Mouse (Mus musculus) spleen, adult 2 months (tissue): ENCODE measurements around the gene Ccnd3.

ENCODE experiments used
- CTCF ChIP-seq: fragments of 200-500 bp; IDR thresholded peaks from 2 replicates; pipeline ENCODE4 v1.5.1; 2011; ENCODE audit warnings: mild to moderate bottlenecking, inconsistent platforms; ENCODE audit not compliant: insufficient read depth, insufficient read length, insufficient replicate concordance; ENCODE audit errors: extremely low read depth
- POLR2A ChIP-seq: fragments of 200-500 bp; IDR thresholded peaks from 2 replicates; pipeline ENCODE4 v1.6.1; 2011; ENCODE audit warnings: low read depth, low read length, inconsistent platforms

DNA sequence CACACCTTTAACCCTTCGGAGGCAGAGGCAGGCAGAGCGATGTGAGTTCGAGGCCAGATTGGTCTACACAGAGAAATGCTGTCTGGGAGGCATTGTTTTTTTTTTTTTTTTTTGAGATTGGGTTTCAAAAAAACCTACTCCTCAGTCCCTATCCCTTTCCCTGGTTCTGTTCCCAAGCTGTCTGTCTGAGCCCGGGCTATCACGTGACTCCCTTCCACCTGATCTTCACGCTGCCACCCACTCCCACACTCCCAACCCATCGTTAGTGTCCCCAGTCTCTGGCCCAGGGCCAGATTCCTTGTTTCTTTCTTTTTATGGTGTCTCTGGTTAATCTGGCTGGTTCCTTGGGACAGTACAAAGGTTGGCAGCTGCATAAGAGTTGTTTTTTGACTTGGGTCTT lies 46.2 kb downstream of the Ccnd3 start:
- no peak for TF ChIP-seq CTCF
- no peak for TF ChIP-seq POLR2A
